Mouse (Mus musculus) heart, adult 2 months (tissue): ENCODE data around the gene Grap. TPM values are rescaled to one million over a fixed set of nuclear protein-coding genes. Genes with fewer than 3 reads are reported as not detected.

Source experiments
- DNase-seq, 2 experiments: peaks; one replicate each; pipeline ENCODE4 v3.0.0; 2021
- H3K27ac ChIP-seq: fragments of 200-600 bp; 2 replicates; pipeline ENCODE4 v1.8.1; 2022
- H3K27me3 ChIP-seq: fragments of 200-500 bp; 2 replicates; pipeline ENCODE4 v1.6.1; 2012; ENCODE audit warnings: mild to moderate bottlenecking, low read length, inconsistent platforms, mixed read lengths; ENCODE audit not compliant: control insufficient read depth, insufficient read depth
- H3K36me3 ChIP-seq: fragments of 200-500 bp; 2 replicates; pipeline ENCODE4 v1.6.1; 2012; ENCODE audit warnings: low read length, inconsistent platforms; ENCODE audit not compliant: control insufficient read depth, insufficient read depth
- H3K4me1 ChIP-seq: fragments of 200-500 bp; 2 replicates; pipeline ENCODE4 v1.6.1; 2011; ENCODE audit warnings: low read length; ENCODE audit not compliant: control insufficient read depth, insufficient read depth
- H3K4me3 ChIP-seq: fragments of 200-600 bp; 2 replicates; pipeline ENCODE4 v1.8.1; 2022
- H3K79me2 ChIP-seq: fragments of 200-500 bp; replicated peaks from 2 replicates; pipeline ENCODE4 v1.6.1; 2012; ENCODE audit warnings: mild to moderate bottlenecking, inconsistent platforms, low read length, moderate library complexity, mixed read lengths; ENCODE audit not compliant: control insufficient read depth, insufficient read depth
- H3K9ac ChIP-seq: fragments of 200-500 bp; 2 replicates; pipeline ENCODE4 v1.6.1; 2012; ENCODE audit warnings: low read depth, mild to moderate bottlenecking, control low read depth, inconsistent platforms, low read length, mixed read lengths
- CTCF ChIP-seq: fragments of 200-600 bp; IDR thresholded peaks from 2 replicates; pipeline ENCODE4 v1.8.1; 2022; ENCODE audit warnings: antibody characterized with exemption, mild to moderate bottlenecking, moderate library complexity
- EP300 ChIP-seq: fragments of 200-500 bp; IDR thresholded peaks from 2 replicates; pipeline ENCODE4 v1.6.1; 2011; ENCODE audit warnings: low read depth, low read length, control low read depth; ENCODE audit not compliant: insufficient read depth
- POLR2A ChIP-seq: fragments of 200-500 bp; IDR thresholded peaks from 2 replicates; pipeline ENCODE4 v1.6.1; 2011; ENCODE audit warnings: mild to moderate bottlenecking, low read depth, low read length, control low read depth; ENCODE audit not compliant: insufficient read depth
- WGBS: fragments of 180-500 bp; shearing (Covaris S2); methylation state at CpG from one replicate; pipeline ENCODE4 v1.1.7; 2018; 5-methylcytosine and 5-hydroxymethylcytosine counted together
- intact Hi-C: fragments of 180-260 bp; cut with DNase I; formaldehyde crosslinking; loops from one replicate; pipeline ENCODE4 v1.15.1; 2025
- polyA plus RNA-seq: library from polyadenylated mRNA; depleted of rRNA; stranded (reverse); fragments of >200 nt; gene quantifications from 2 replicates; pipeline ENCODE4 v1.2.3, GENCODE M21; 2012
- total RNA-seq, 2 experiments: library from RNA; stranded (reverse); gene quantifications; 2 replicates each; pipeline ENCODE4 v1.2.3; 2021

Gene Grap
- total and polyA plus RNA-seq, 3 experiments: 10.5 to 11.3 (median 10.6) TPM

GRCm38 (mm10) chr11:61647110-61647910 lies 5.8 kb upstream of the Grap start:
- Histone ChIP-seq H3K4me1 (peaks cover 11% of the 10 kb centered on the region), H3K27me3 (no peaks in the 10 kb centered on the region), H3K4me3 (no peak overlapping the region), H3K36me3 (no peaks in the 10 kb centered on the region), H3K27ac (no peak overlapping the region), H3K9ac (no peak overlapping the region), H3K79me2 (no peaks in the 10 kb centered on the region)
- TF ChIP-seq POLR2A (no peak), CTCF (no peak), EP300 (no peak)
- WGBS: 74% methylated on average over 10 of the region's 10 CpGs
- DNase-seq: no peak
- intact Hi-C loops: no loop called here

GRCm38 (mm10) chr11:61647956-61648748 lies 4.9 kb upstream of the Grap start:
- peaks cover 12% of the 10 kb centered on the region for H3K4me1 ChIP-seq
- no peak for DNase-seq
- H3K27me3 ChIP-seq: no peaks in the 10 kb centered on the region
- no peak overlapping the region; the same call in 1 of the 2 replicates for H3K27ac ChIP-seq
- WGBS: 34% methylated on average over 6 of the region's 6 CpGs
- no peaks in the 10 kb centered on the region for H3K36me3 ChIP-seq
- intact Hi-C loops: no loop called here
- TF ChIP-seq CTCF: no peak
- TF ChIP-seq POLR2A: no peak
- no peak for TF ChIP-seq EP300
- no peak overlapping the region for H3K4me3 ChIP-seq
- H3K79me2 ChIP-seq: no peaks in the 10 kb centered on the region
- no peak overlapping the region for H3K9ac ChIP-seq

GRCm38 (mm10) chr11:61648749-61649115 lies 4.3 kb upstream of the Grap start:
- Histone ChIP-seq H3K79me2 (no peaks in the 10 kb centered on the region), H3K4me3 (no peak overlapping the region), H3K27ac (no peak overlapping the region), H3K9ac (no peak overlapping the region), H3K36me3 (no peaks in the 10 kb centered on the region), H3K4me1 (peaks cover 11% of the 10 kb centered on the region), H3K27me3 (no peaks in the 10 kb centered on the region)
- intact Hi-C loops: no loop called here
- no peak for TF ChIP-seq POLR2A
- no peak for TF ChIP-seq CTCF
- no peak for TF ChIP-seq EP300
- 81% methylated on average over 7 of the region's 7 CpGs for WGBS
- DNase-seq: no peak

- H3K36me3 ChIP-seq: no peaks in the 10 kb centered on the region
- DNase-seq: no peak
- 93% methylated on average over 5 of the region's 5 CpGs for WGBS
- no peaks in the 10 kb centered on the region for H3K27me3 ChIP-seq
- no peaks in the 10 kb centered on the region for H3K79me2 ChIP-seq
- peaks cover 11% of the 10 kb centered on the region for H3K4me1 ChIP-seq
- no peak overlapping the region for H3K4me3 ChIP-seq
- TF ChIP-seq EP300: no peak
- no peak for TF ChIP-seq CTCF
- no peak for TF ChIP-seq POLR2A
- intact Hi-C loops: no loop called here
- H3K27ac ChIP-seq: no peak overlapping the region
- no peak overlapping the region for H3K9ac ChIP-seq
Measured at GRCm38 (mm10) chr11:61649163-61649580, 3.9 kb upstream of the Grap start.

- intact Hi-C loops: no loop called here
- no peak for DNase-seq
- Histone ChIP-seq H3K4me3 (no peak overlapping the region), H3K4me1 (peaks cover 9% of the 10 kb centered on the region), H3K36me3 (no peaks in the 10 kb centered on the region), H3K27me3 (no peaks in the 10 kb centered on the region), H3K79me2 (no peaks in the 10 kb centered on the region), H3K27ac (no peak overlapping the region), H3K9ac (no peak overlapping the region)
- TF ChIP-seq CTCF (no peak), POLR2A (no peak), EP300 (no peak)
- 86% methylated on average over 4 of the region's 4 CpGs for WGBS
Measured at GRCm38 (mm10) chr11:61649626-61650025, 3.4 kb upstream of the Grap start.

GRCm38 (mm10) chr11:61650470-61651265 lies 2.4 kb upstream of the Grap start:
- 82% methylated on average over 9 of the region's 9 CpGs for WGBS
- Histone ChIP-seq H3K4me3 (no peak overlapping the region), H3K4me1 (peaks cover 7% of the 10 kb centered on the region), H3K9ac (no peak overlapping the region), H3K27ac (no peak overlapping the region), H3K36me3 (no peaks in the 10 kb centered on the region), H3K27me3 (no peaks in the 10 kb centered on the region), H3K79me2 (no peaks in the 10 kb centered on the region)
- intact Hi-C loops: no loop called here
- no peak for TF ChIP-seq CTCF
- TF ChIP-seq POLR2A: no peak
- TF ChIP-seq EP300: no peak
- DNase-seq: no peak
